Mouse (Mus musculus): ENCODE data around the gene Ccdc80.

Ccdc80 gene

GRCm38 (mm10) chr16:45117200-45117599 lies 24.0 kb downstream of the Ccdc80 start:
- CTCF ChIA-PET, result interaction anchor here (0.5 kb wide), 1 partner anchor 361 kb away, joined by 4 read pairs; no protein-coding TSS in a partner anchor

- CTCF ChIA-PET, result no interaction called here
Measured at GRCm38 (mm10) chr16:45118760-45119159, 25.6 kb downstream of the Ccdc80 start.

GRCm38 (mm10) chr16:45120844-45121425 lies 27.7 kb downstream of the Ccdc80 start:
- CTCF ChIA-PET, result interaction anchor here (0.6 kb wide), 1 partner anchor 20 kb away, joined by 6 read pairs; no protein-coding TSS in a partner anchor

GRCm38 (mm10) chr16:45122571-45122970 lies 29.4 kb downstream of the Ccdc80 start:
- CTCF ChIA-PET, result no interaction called here

- CTCF ChIA-PET, result no interaction called here
Measured at GRCm38 (mm10) chr16:45124230-45125203, 31.3 kb downstream of the Ccdc80 start.

GRCm38 (mm10) chr16:45127936-45128710 lies 34.9 kb downstream of the Ccdc80 start:
- CTCF ChIA-PET, result interaction anchor here (0.5 kb wide), 1 partner anchor 758 kb away, joined by 3 read pairs; no protein-coding TSS in a partner anchor

GRCm38 (mm10) chr16:45141711-45142110 lies 48.5 kb downstream of the Ccdc80 start:
- CTCF ChIA-PET, result no interaction called here

- CTCF ChIA-PET, result no interaction called here
Measured at GRCm38 (mm10) chr16:45142565-45142964, 49.4 kb downstream of the Ccdc80 start.

- CTCF ChIA-PET, result no interaction called here
Measured at GRCm38 (mm10) chr16:45145119-45145518, 51.9 kb downstream of the Ccdc80 start.

- CTCF ChIA-PET, result no interaction called here
Measured at GRCm38 (mm10) chr16:45148488-45149082, 55.4 kb downstream of the Ccdc80 start.

- CTCF ChIA-PET, result interaction anchor here (0.6 kb wide), 1 partner anchor 235 kb away, joined by 5 read pairs; no protein-coding TSS in a partner anchor
Measured at GRCm38 (mm10) chr16:45154741-45155250, 61.6 kb downstream of the Ccdc80 start.

- CTCF ChIA-PET, result no interaction called here
Measured at GRCm38 (mm10) chr16:45158136-45158521, 64.9 kb downstream of the Ccdc80 start.

- CTCF ChIA-PET, result no interaction called here
Measured at GRCm38 (mm10) chr16:45158522-45159388, 65.6 kb downstream of the Ccdc80 start, which contains the start of the genes Slc35a5 and Atg3. TSS of gene Slc35a5 (minus strand) at chr16:45158706. TSS of gene Atg3 (plus strand) at chr16:45158785.

- CTCF ChIA-PET, result no interaction called here
Measured at GRCm38 (mm10) chr16:45159389-45159716, 66.2 kb downstream of the Ccdc80 start.

Data from spleen, embryonic (tissue).